Mouse (Mus musculus): ENCODE data around the gene Slc11a2. TPM values are rescaled to one million over a fixed set of nuclear protein-coding genes. Genes with fewer than 3 reads are reported as not detected.

The Slc11a2 gene
- total and polyA plus RNA-seq, 3 experiments = 8.9 to 18.6 (median 13.0) TPM

- in situ Hi-C loops (cut with MboI; ENCODE audit: low pct_ligation_motif_present, low pct_unique_long_range_greater_than_20kb, low sequenced_read_pairs) = no loop called here
- dilution Hi-C loops (cut with MboI; ENCODE audit: extremely low pct_ligation_motif_present, extremely low pct_unique_long_range_greater_than_20kb, low sequenced_read_pairs) = no loop called here
- Histone ChIP-seq H3K27ac (ENCODE audit: insufficient read depth, low read depth) (no peak overlapping the region), H3K4me2 (ENCODE audit: insufficient read depth, low read depth, poor library complexity, severe bottlenecking) (peak overlapping the region; percentile 86), H3K27me3 (replicated peaks) (no peaks in the 10 kb centered on the region), H3K36me3 (replicated peaks in 1 of 2; ENCODE audit: control insufficient read depth in 1 of 2, insufficient read depth in 1 of 2, low read length in 1 of 2) (peaks cover 23 to 46% of the 10 kb centered on the region in 2 experiments), H3K79me2 (replicated peaks; ENCODE audit: control insufficient read depth, extremely low read depth, insufficient read depth, poor library complexity, severe bottlenecking) (peaks cover 9% of the 10 kb centered on the region; the same call in 1 of the 2 replicates), H3K9ac (ENCODE audit: insufficient read depth, low read depth) (peak overlapping the region; percentile 74; the same call in 1 of the 2 replicates), H3K4me1 (ENCODE audit: control insufficient read depth in 1 of 2, insufficient read depth in 2 of 2) (peaks cover 7 to 30% of the 10 kb centered on the region in 2 experiments; a peak in 2 of 4 replicates), H3K9me3 (replicated peaks; ENCODE audit: low read length) (no peaks in the 10 kb centered on the region), H3K4me3 (replicated peaks in 1 of 3; ENCODE audit: low read depth in 2 of 3, low read length in 2 of 3, poor library complexity in 1 of 3) (peak overlapping the region in 2 of 3 experiments; percentile 80 to 96)
- TF ChIP-seq CHD1 (IDR thresholded peaks at IDR 0.05; ENCODE audit: low read depth, low read length) = no peak
- TF ChIP-seq MYC (IDR thresholded peaks at IDR 0.05; ENCODE audit: low read depth, low read length) = no peak
- TF ChIP-seq UBTF (IDR thresholded peaks at IDR 0.05; ENCODE audit: low read depth, low read length) = no peak
- no peak for TF ChIP-seq MEF2A (IDR thresholded peaks at IDR 0.05; ENCODE audit: borderline replicate concordance, low read depth, low read length)
- TF ChIP-seq IRF4 (IDR thresholded peaks at IDR 0.05; ENCODE audit: low read depth, low read length) = no peak
- TF ChIP-seq RCOR1 (conservative IDR thresholded peaks at IDR 0.05; ENCODE audit: low read depth, low read length) = no peak
- no peak for TF ChIP-seq RAD21 (IDR thresholded peaks at IDR 0.05; ENCODE audit: low read depth, low read length)
- no peak for TF ChIP-seq PAX5 (IDR thresholded peaks at IDR 0.05; ENCODE audit: low read length)
- no peak for TF ChIP-seq ZKSCAN1 (IDR thresholded peaks at IDR 0.05; ENCODE audit: borderline replicate concordance, low read depth, low read length)
- no peak for TF ChIP-seq NRF1 (IDR thresholded peaks at IDR 0.05; ENCODE audit: low read depth, low read length)
- no peak for TF ChIP-seq USF2 (conservative IDR thresholded peaks at IDR 0.05; ENCODE audit: low read depth, low read length)
- no peak for TF ChIP-seq GABPA (IDR thresholded peaks at IDR 0.05; ENCODE audit: insufficient replicate concordance, low read depth, low read length)
- TF ChIP-seq ZNF384 (IDR thresholded peaks at IDR 0.05; ENCODE audit: low read depth, low read length) = no peak
- TF ChIP-seq JUND (conservative IDR thresholded peaks at IDR 0.05; ENCODE audit: low read depth, low read length) = no peak
- no peak for TF ChIP-seq EP300 (IDR thresholded peaks at IDR 0.05; ENCODE audit: low read length)
- no peak for TF ChIP-seq ZC3H11A (IDR thresholded peaks at IDR 0.05; ENCODE audit: low read depth, low read length)
- no peak for DNase-seq (ENCODE audit: extremely low read depth)
These were observed 45.2 kb upstream of the Slc11a2 start for GRCm38 (mm10) chr15:100470037-100470436.

- Histone ChIP-seq H3K79me2 (replicated peaks; ENCODE audit: control insufficient read depth, extremely low read depth, insufficient read depth, poor library complexity, severe bottlenecking) (peaks cover 9% of the 10 kb centered on the region; the same call in 1 of the 2 replicates), H3K9me3 (replicated peaks; ENCODE audit: low read length) (no peaks in the 10 kb centered on the region), H3K27ac (ENCODE audit: insufficient read depth, low read depth) (0 out of 2 replicates have a peak overlapping the region, but pooled peaks have one; percentile 1), H3K4me1 (ENCODE audit: control insufficient read depth in 1 of 2, insufficient read depth in 2 of 2) (peaks cover 7 to 30% of the 10 kb centered on the region in 2 experiments; a peak in 2 of 4 replicates), H3K9ac (ENCODE audit: insufficient read depth, low read depth) (peak overlapping the region; percentile 74), H3K36me3 (replicated peaks in 1 of 2; ENCODE audit: control insufficient read depth in 1 of 2, insufficient read depth in 1 of 2, low read length in 1 of 2) (peaks cover 17 to 38% of the 10 kb centered on the region in 2 experiments), H3K4me3 (replicated peaks in 1 of 3; ENCODE audit: low read depth in 2 of 3, low read length in 2 of 3, poor library complexity in 1 of 3) (peak overlapping the region; percentile 80 to 96 (median 87)), H3K27me3 (replicated peaks) (no peaks in the 10 kb centered on the region), H3K4me2 (ENCODE audit: insufficient read depth, low read depth, poor library complexity, severe bottlenecking) (peak overlapping the region; percentile 86)
- dilution Hi-C loops (cut with MboI; ENCODE audit: extremely low pct_ligation_motif_present, extremely low pct_unique_long_range_greater_than_20kb, low sequenced_read_pairs) = no loop called here
- TF ChIP-seq ETS1 (conservative IDR thresholded peaks at IDR 0.05; ENCODE audit: low read depth, low read length) (no peak), TCF12 (IDR thresholded peaks at IDR 0.05; ENCODE audit: low read depth, low read length) (no peak), POLR2A (IDR thresholded peaks at IDR 0.05; ENCODE audit: low read depth, low read length) (no peak), ELF1 (IDR thresholded peaks at IDR 0.05; ENCODE audit: low read depth, low read length) (no peak), HCFC1 (IDR thresholded peaks at IDR 0.05; ENCODE audit: low read depth, low read length) (no peak), ZNF384 (IDR thresholded peaks at IDR 0.05; ENCODE audit: low read depth, low read length) (no peak), SMC3 (IDR thresholded peaks at IDR 0.05; ENCODE audit: low read depth, low read length) (no peak), RCOR1 (conservative IDR thresholded peaks at IDR 0.05; ENCODE audit: low read depth, low read length) (no peak), CHD1 (IDR thresholded peaks at IDR 0.05; ENCODE audit: low read depth, low read length) (no peak), ZC3H11A (IDR thresholded peaks at IDR 0.05; ENCODE audit: low read depth, low read length) (no peak), PAX5 (IDR thresholded peaks at IDR 0.05; ENCODE audit: low read length) (no peak), E2F4 (IDR thresholded peaks at IDR 0.05; ENCODE audit: insufficient replicate concordance, low read depth, low read length) (no peak), KAT2A (IDR thresholded peaks at IDR 0.05; ENCODE audit: insufficient replicate concordance, low read length) (no peak), MEF2A (IDR thresholded peaks at IDR 0.05; ENCODE audit: borderline replicate concordance, low read depth, low read length) (no peak), ZKSCAN1 (IDR thresholded peaks at IDR 0.05; ENCODE audit: borderline replicate concordance, low read depth, low read length) (no peak), IRF4 (IDR thresholded peaks at IDR 0.05; ENCODE audit: low read depth, low read length) (no peak), UBTF (IDR thresholded peaks at IDR 0.05; ENCODE audit: low read depth, low read length) (no peak), GABPA (IDR thresholded peaks at IDR 0.05; ENCODE audit: insufficient replicate concordance, low read depth, low read length) (no peak)
- DNase-seq (ENCODE audit: extremely low read depth) = peak; percentile 21
- in situ Hi-C loops (cut with MboI; ENCODE audit: low pct_ligation_motif_present, low pct_unique_long_range_greater_than_20kb, low sequenced_read_pairs) = no loop called here
These were observed 44.3 kb upstream of the Slc11a2 start for GRCm38 (mm10) chr15:100469189-100469545.

Data from CH12.LX (cell line).